Mouse (Mus musculus) B cell, adult (primary cell): Measurements from ENCODE around the gene Tes3-ps. TPM values are rescaled to one million over a fixed set of nuclear protein-coding genes. Genes with fewer than 3 reads are reported as not detected.

ENCODE experiments used
- total RNA-seq: library from RNA; stranded (reverse); gene quantifications from 4 replicates; pipeline ENCODE4 v1.2.4, GENCODE M21; 2023; ENCODE audit not compliant: inconsistent age

Gene Tes3-ps
- 0.66 to 1.6 TPM (median 0.85 TPM) in 4 replicates for total RNA-seq

GRCm38 (mm10) chr13:49492376-49493368, at the start of gene Tes3-ps:
Gene Tes3-ps, plus strand, starts transcription at chr13:49493318.

DNA sequence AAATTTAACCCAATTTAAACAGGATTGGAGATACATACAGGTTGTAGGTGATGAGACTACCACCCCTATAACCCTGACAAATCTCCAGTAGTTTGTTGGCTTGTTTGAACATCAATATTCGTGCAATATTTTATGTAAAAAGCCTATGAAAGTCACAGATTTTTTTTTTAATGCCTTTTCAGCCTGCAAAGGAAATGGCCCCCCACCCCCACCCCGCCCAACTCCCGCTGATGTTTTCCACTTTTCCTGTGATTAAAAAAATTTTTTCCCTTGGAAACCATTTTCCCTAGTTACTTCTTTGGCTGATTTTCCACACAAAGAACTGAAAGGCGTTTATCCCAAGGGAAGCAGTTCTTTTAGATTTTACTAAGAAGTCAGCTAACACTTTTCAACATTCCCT, 11.4 kb downstream of the Tes3-ps start, which contains the start of gene Ecm2:
Ecm2 (plus strand) TSS at position 301 of the 400 bp plus-strand sequence.

DNA sequence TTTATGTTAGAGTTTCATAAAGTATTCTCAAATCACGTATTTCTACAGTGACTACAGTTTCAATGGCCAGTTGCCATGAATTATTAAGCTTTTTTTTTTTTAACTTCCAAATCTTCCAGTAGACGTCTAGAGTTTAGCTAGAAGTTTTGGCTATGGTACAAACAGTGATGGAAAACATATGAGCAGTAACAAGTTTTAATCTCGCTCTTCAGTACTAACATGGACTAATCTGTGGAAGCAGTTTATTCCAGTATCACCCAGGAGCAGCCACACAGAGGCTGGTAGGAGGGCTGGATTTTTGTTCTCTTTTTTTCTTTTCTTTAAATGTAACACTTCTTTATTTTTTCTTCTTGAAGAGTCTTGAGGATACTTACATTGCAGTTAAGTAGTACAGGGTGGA, 51.2 kb downstream of the Tes3-ps start, which contains the start of gene Aspn:
Aspn (plus strand) TSS at position 165 of the 400 bp plus-strand sequence.

Other genes with a start within 250 kb of the Tes3-ps start
- 43.6 to 51.0 TPM (median 46.1 TPM) in 4 replicates for gene Susd3, start 244.6 kb upstream of the Tes3-ps start, total RNA-seq
- gene Fgd3, start 173.0 kb upstream of the Tes3-ps start, total RNA-seq = 107 to 116 TPM (median 113 TPM) in 4 replicates
- gene Bicd2, start 151.7 kb upstream of the Tes3-ps start, total RNA-seq = 22.0 to 27.9 TPM (median 24.9 TPM) in 4 replicates
- gene Ippk, start 72.1 kb upstream of the Tes3-ps start, total RNA-seq = 7.0 to 8.0 TPM (median 7.0 TPM) in 4 replicates
- gene Ecm2, start 11.5 kb downstream of the Tes3-ps start, total RNA-seq = not detected in 4 replicates
- not detected in 4 replicates for gene Aspn, start 51.1 kb downstream of the Tes3-ps start, total RNA-seq
- gene Omd, start 89.1 kb downstream of the Tes3-ps start, total RNA-seq = not detected in 4 replicates
- gene Ogn, start 114.7 kb downstream of the Tes3-ps start, total RNA-seq = not detected in 4 replicates
- 0.67 to 2.0 TPM (median 1.4 TPM) in 4 replicates for gene Cenpp, start 159.5 kb downstream of the Tes3-ps start, total RNA-seq
- 39.0 to 48.0 TPM (median 41.0 TPM) in 4 replicates for gene Nol8, start 159.8 kb downstream of the Tes3-ps start, total RNA-seq
- 80.9 to 99.9 TPM (median 88.8 TPM) in 4 replicates for gene Iars, start 188.8 kb downstream of the Tes3-ps start, total RNA-seq